Mouse (Mus musculus) CH12.LX (cell line): ENCODE measurements around the gene Ccdc78. TPM values are rescaled to one million over a fixed set of nuclear protein-coding genes. Genes with fewer than 3 reads are reported as not detected.

Experiments
- DNase-seq: peaks from one replicate; pipeline ENCODE4 v3.0.0-alpha.2; 2013; ENCODE audit errors: extremely low read depth
- H3K27ac ChIP-seq: 2 replicates; pipeline ENCODE4 v1.5.1; 2012; ENCODE audit warnings: low read depth, mild to moderate bottlenecking, control low read depth, moderate library complexity; ENCODE audit not compliant: insufficient read depth
- H3K27me3 ChIP-seq: replicated peaks from 2 replicates; pipeline ENCODE3; 2012; ENCODE audit warnings: inconsistent platforms
- H3K36me3 ChIP-seq, 2 experiments: replicated peaks in 1 of 2; 2 replicates each; pipeline versions ENCODE3 to v1.6.1; 2012; ENCODE audit warnings: inconsistent platforms in 1 of 2, low read length in 1 of 2, mild to moderate bottlenecking in 1 of 2, mixed read lengths in 1 of 2, moderate library complexity in 1 of 2; ENCODE audit not compliant: control insufficient read depth in 1 of 2, insufficient read depth in 1 of 2
- H3K4me1 ChIP-seq, 2 experiments: 2 replicates each; pipeline ENCODE4 v1.6.1; 2012; ENCODE audit warnings: inconsistent platforms in 1 of 2, moderate library complexity in 1 of 2; ENCODE audit not compliant: insufficient read depth in 2 of 2, control insufficient read depth in 1 of 2
- H3K4me2 ChIP-seq: 2 replicates; pipeline ENCODE4 v1.6.1; 2012; ENCODE audit warnings: low read depth, mild to moderate bottlenecking, control low read depth; ENCODE audit not compliant: poor library complexity, insufficient read depth, severe bottlenecking
- H3K4me3 ChIP-seq, 3 experiments: fragments of 150-350 bp in 1 of 3; sonication (generic) in 1 of 3; replicated peaks in 1 of 3; 2 replicates each; pipeline versions ENCODE3 to v1.5.1; 2011 to 2012; ENCODE audit warnings: low read depth in 2 of 3, low read length in 2 of 3, mild to moderate bottlenecking in 2 of 3, moderate library complexity in 2 of 3, control low read depth in 1 of 3, improper control_type of control experiment in 1 of 3, inconsistent platforms in 1 of 3, mixed read lengths in 1 of 3; ENCODE audit not compliant: poor library complexity in 1 of 3
- H3K79me2 ChIP-seq: replicated peaks from 2 replicates; pipeline ENCODE4 v1.6.1; 2012; ENCODE audit warnings: mild to moderate bottlenecking, moderate library complexity; ENCODE audit not compliant: control insufficient read depth, poor library complexity, insufficient read depth, severe bottlenecking; ENCODE audit errors: extremely low read depth
- H3K9ac ChIP-seq: 2 replicates; pipeline ENCODE4 v1.6.1; 2012; ENCODE audit warnings: low read depth, mild to moderate bottlenecking, control low read depth, moderate library complexity; ENCODE audit not compliant: insufficient read depth
- H3K9me3 ChIP-seq: replicated peaks from 2 replicates; pipeline ENCODE3; 2012; ENCODE audit warnings: low read length, inconsistent platforms, mixed read lengths
- BHLHE40 ChIP-seq: IDR thresholded peaks from 2 replicates; pipeline ENCODE4 v1.6.1; 2011; ENCODE audit warnings: mild to moderate bottlenecking, low read depth, low read length, improper control_type of control experiment
- CHD1 ChIP-seq: IDR thresholded peaks from 2 replicates; pipeline ENCODE4 v1.6.1; 2012; ENCODE audit warnings: low read depth, low read length, improper control_type of control experiment, inconsistent platforms
- CHD2 ChIP-seq: IDR thresholded peaks from 2 replicates; pipeline ENCODE4 v1.6.1; 2011; ENCODE audit warnings: low read length, improper control_type of control experiment
- CTCF ChIP-seq, 2 experiments: IDR thresholded peaks in 1 of 2; conservative IDR thresholded peaks in 1 of 2; 2 replicates each; pipeline ENCODE4 v1.5.1; 2011 to 2012; ENCODE audit warnings: low read depth in 2 of 2, low read length in 2 of 2, improper control_type of control experiment in 1 of 2, inconsistent platforms in 1 of 2, mild to moderate bottlenecking in 1 of 2, moderate library complexity in 1 of 2
- E2F4 ChIP-seq: IDR thresholded peaks from 2 replicates; pipeline ENCODE4 v1.6.1; 2011; ENCODE audit warnings: low read depth, low read length, improper control_type of control experiment; ENCODE audit not compliant: insufficient replicate concordance
- ELF1 ChIP-seq: IDR thresholded peaks from 2 replicates; pipeline ENCODE4 v1.6.1; 2014; ENCODE audit warnings: low read depth, mild to moderate bottlenecking, inconsistent platforms, low read length, improper control_type of control experiment
- EP300 ChIP-seq: IDR thresholded peaks from 2 replicates; pipeline ENCODE4 v1.6.1; 2011; ENCODE audit warnings: low read length, improper control_type of control experiment
- GABPA ChIP-seq: IDR thresholded peaks from 2 replicates; pipeline ENCODE4 v1.6.1; 2012; ENCODE audit warnings: low read depth, low read length, improper control_type of control experiment, inconsistent platforms; ENCODE audit not compliant: insufficient replicate concordance
- HCFC1 ChIP-seq: IDR thresholded peaks from 2 replicates; pipeline ENCODE4 v1.6.1; 2012; ENCODE audit warnings: low read depth, mild to moderate bottlenecking, inconsistent platforms, low read length, improper control_type of control experiment
- IRF4 ChIP-seq: IDR thresholded peaks from 2 replicates; pipeline ENCODE4 v1.6.1; 2014; ENCODE audit warnings: low read depth, mild to moderate bottlenecking, inconsistent platforms, low read length, improper control_type of control experiment
- JUND ChIP-seq: conservative IDR thresholded peaks from 2 replicates; pipeline ENCODE4 v1.6.1; 2011; ENCODE audit warnings: low read depth, low read length, improper control_type of control experiment
- MAFK ChIP-seq: IDR thresholded peaks from 2 replicates; pipeline ENCODE4 v1.6.1; 2011; ENCODE audit warnings: low read length, improper control_type of control experiment; ENCODE audit not compliant: insufficient replicate concordance
- MAX ChIP-seq: IDR thresholded peaks from 2 replicates; pipeline ENCODE4 v1.6.1; 2011; ENCODE audit warnings: low read length, improper control_type of control experiment
- MAZ ChIP-seq: IDR thresholded peaks from 2 replicates; pipeline ENCODE4 v1.6.1; 2012; ENCODE audit warnings: low read depth, mild to moderate bottlenecking, inconsistent platforms, low read length, improper control_type of control experiment, moderate library complexity
- MEF2A ChIP-seq: IDR thresholded peaks from 2 replicates; pipeline ENCODE4 v1.6.1; 2014; ENCODE audit warnings: low read depth, mild to moderate bottlenecking, inconsistent platforms, low read length, improper control_type of control experiment, borderline replicate concordance
- MXI1 ChIP-seq: IDR thresholded peaks from 2 replicates; pipeline ENCODE4 v1.6.1; 2011; ENCODE audit warnings: mild to moderate bottlenecking, low read depth, low read length, improper control_type of control experiment
- NELFE ChIP-seq: IDR thresholded peaks from 2 replicates; pipeline ENCODE4 v1.6.1; 2011; ENCODE audit warnings: low read depth, low read length, improper control_type of control experiment
- PAX5 ChIP-seq: IDR thresholded peaks from 2 replicates; pipeline ENCODE4 v1.6.1; 2012; ENCODE audit warnings: low read length, inconsistent platforms, mixed read lengths
- POLR2A ChIP-seq: IDR thresholded peaks from 2 replicates; pipeline ENCODE4 v1.6.1; 2011; ENCODE audit warnings: low read depth, mild to moderate bottlenecking, improper control_type of control experiment, low read length
- POLR2AphosphoS2 ChIP-seq: IDR thresholded peaks from 2 replicates; pipeline ENCODE4 v1.6.1; 2011; ENCODE audit warnings: low read depth, low read length, improper control_type of control experiment
- RAD21 ChIP-seq: IDR thresholded peaks from 2 replicates; pipeline ENCODE4 v1.6.1; 2011; ENCODE audit warnings: low read depth, mild to moderate bottlenecking, low read length, improper control_type of control experiment, moderate library complexity
- RCOR1 ChIP-seq: conservative IDR thresholded peaks from 2 replicates; pipeline ENCODE4 v1.6.1; 2012; ENCODE audit warnings: low read depth, mild to moderate bottlenecking, inconsistent platforms, low read length, improper control_type of control experiment
- SIN3A ChIP-seq: IDR thresholded peaks from 2 replicates; pipeline ENCODE4 v1.6.1; 2012; ENCODE audit warnings: low read length, improper control_type of control experiment, inconsistent platforms
- SMC3 ChIP-seq: IDR thresholded peaks from 2 replicates; pipeline ENCODE4 v1.6.1; 2011; ENCODE audit warnings: low read depth, low read length, improper control_type of control experiment
- TCF12 ChIP-seq: IDR thresholded peaks from 2 replicates; pipeline ENCODE4 v1.6.1; 2014; ENCODE audit warnings: low read depth, mild to moderate bottlenecking, inconsistent platforms, low read length, improper control_type of control experiment
- USF1 ChIP-seq: IDR thresholded peaks from 2 replicates; pipeline ENCODE4 v1.6.1; 2014; ENCODE audit warnings: low read depth, mild to moderate bottlenecking, inconsistent platforms, low read length, improper control_type of control experiment
- USF2 ChIP-seq: conservative IDR thresholded peaks from 2 replicates; pipeline ENCODE4 v1.6.1; 2011; ENCODE audit warnings: low read depth, low read length, improper control_type of control experiment
- ZKSCAN1 ChIP-seq: IDR thresholded peaks from 2 replicates; pipeline ENCODE4 v1.6.1; 2012; ENCODE audit warnings: low read depth, inconsistent platforms, low read length, improper control_type of control experiment, borderline replicate concordance
- ZMIZ1 ChIP-seq: IDR thresholded peaks from 2 replicates; pipeline ENCODE4 v1.6.1; 2012; ENCODE audit warnings: low read depth, mild to moderate bottlenecking, inconsistent platforms, low read length, improper control_type of control experiment
- ZNF384 ChIP-seq: IDR thresholded peaks from 2 replicates; pipeline ENCODE4 v1.6.1; 2012; ENCODE audit warnings: low read depth, low read length, improper control_type of control experiment, inconsistent platforms
- dilution Hi-C: fragments of 300-500 bp; cut with MboI; formaldehyde crosslinking; loops from 2 replicates; pipeline ENCODE4 v1.14.3; 2020; ENCODE audit warnings: low sequenced_read_pairs; ENCODE audit not compliant: extremely low pct_unique_long_range_greater_than_20kb, extremely low pct_ligation_motif_present
- in situ Hi-C: fragments of 300-500 bp; cut with MboI; formaldehyde crosslinking; loops from 3 replicates; pipeline ENCODE4 v1.14.3; 2019; ENCODE audit warnings: low sequenced_read_pairs, low pct_ligation_motif_present, low pct_unique_long_range_greater_than_20kb, mixed read lengths
- polyA plus RNA-seq: library from polyadenylated mRNA; unstranded; fragments of >175 nt; gene quantifications from 2 replicates; pipeline ENCODE4 v1.2.1, GENCODE M21; 2012; ENCODE audit warnings: low read depth; ENCODE audit not compliant: insufficient read length
- total RNA-seq, 2 experiments: library from RNA; depleted of rRNA; stranded (reverse); fragments of 300-350 nt in 1 of 2; fragments of >200 nt in 1 of 2; gene quantifications; 2 replicates each; pipeline ENCODE4 v1.2.3; 2012 to 2014

The Ccdc78 gene
- total and polyA plus RNA-seq, 3 experiments = 0.13 to 0.40 (median 0.25) TPM

DNA sequence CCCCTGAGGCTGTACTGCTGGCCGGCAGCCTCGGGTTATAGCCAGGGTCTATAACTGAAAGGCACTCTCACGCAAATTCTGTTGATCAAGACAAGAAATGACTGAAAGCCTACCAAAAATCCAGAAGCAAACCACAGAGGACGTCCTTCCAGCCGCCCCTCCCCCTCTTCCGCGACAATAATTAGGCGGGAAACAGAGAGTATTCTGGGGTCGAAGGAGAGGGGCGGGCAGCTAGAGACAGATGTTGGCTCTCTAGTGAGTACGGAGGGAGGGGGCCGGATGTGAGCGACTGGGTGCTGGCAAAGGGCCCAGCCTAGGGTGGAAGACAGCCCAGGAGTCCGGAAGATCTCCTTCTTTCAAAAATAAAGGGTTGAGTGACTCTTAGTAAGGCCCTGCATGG, 6.2 kb downstream of the Ccdc78 start, which contains the start of gene Fam173a:
TSS of gene Fam173a (minus strand) at position 287 of the 400 bp plus-strand sequence.
- no peaks in the 10 kb centered on the region for H3K9me3 ChIP-seq
- TF ChIP-seq IRF4 (peak; percentile 2; the same call in 1 of the 2 replicates), RCOR1 (peak; percentile 76; the same call in 1 of the 2 replicates), CTCF (conservative IDR thresholded peaks at IDR 0.05 in 1 of 2, IDR thresholded peaks at IDR 0.05 in 1 of 2; ENCODE audit: low read depth in 2 of 2, low read length in 2 of 2) (no peak), NELFE (no peak), MEF2A (no peak), CHD2 (no peak; the same call in 1 of the 2 replicates), PAX5 (no peak), POLR2A (no peak), ZKSCAN1 (no peak), EP300 (0 out of 2 replicates have a peak, but pooled peaks have one; percentile 23), SIN3A (0 out of 2 replicates have a peak, but pooled peaks have one; percentile 5), RAD21 (no peak), BHLHE40 (no peak; the same call in 1 of the 2 replicates), CHD1 (0 out of 2 replicates have a peak, but pooled peaks have one; percentile 51), JUND (no peak), HCFC1 (no peak), USF1 (no peak), ELF1 (no peak; the same call in 1 of the 2 replicates), SMC3 (no peak), POLR2AphosphoS2 (no peak), MXI1 (peak; percentile 8; the same call in 1 of the 2 replicates), MAX (peak; percentile 40; the same call in 1 of the 2 replicates), ZMIZ1 (no peak; the same call in 1 of the 2 replicates), USF2 (no peak), E2F4 (peak; percentile 82; the same call in 1 of the 2 replicates), TCF12 (peak; percentile 22; the same call in 1 of the 2 replicates), GABPA (no peak), ZNF384 (no peak), MAFK (no peak), MAZ (peak; percentile 17; the same call in 1 of the 2 replicates)
- TF ChIP-seq, all 38 proteins: peak for 10
- Histone ChIP-seq H3K27me3 (peaks cover 2% of the 10 kb centered on the region), H3K36me3 (peaks cover 17 to 38% of the 10 kb centered on the region in 2 experiments), H3K9ac (peak within 1 kb of the TSS; percentile 42), H3K4me1 (peaks cover 14 to 34% of the 10 kb centered on the region in 2 experiments), H3K4me2 (peak within 1 kb of the TSS; percentile 71; the same call in 1 of the 2 replicates), H3K27ac (peak within 1 kb of the TSS; percentile 67), H3K79me2 (0 out of 2 replicates have a peak, but pooled peaks cover 3% of the 10 kb centered on the region), H3K4me3 (peak within 1 kb of the TSS; percentile 67 to 83 (median 76))
- in situ Hi-C loops (loop anchor here (10.0 kb wide), 1 partner anchor 58 kb away; the partner anchor contains the start of gene Mslnl), dilution Hi-C loops (no loop called here)
- DNase-seq = peak; percentile 76
